Mouse (Mus musculus): ENCODE measurements around the gene Cbx2. TPM values are rescaled to one million over a fixed set of nuclear protein-coding genes. Genes with fewer than 3 reads are reported as not detected.
A peak's percentile ranks its signal among the peaks of the same experiment; 100 is the strongest.

The Cbx2 gene
- polyA plus RNA-seq, 1 experiment from 2014 or later, result 66.7 TPM

DNA sequence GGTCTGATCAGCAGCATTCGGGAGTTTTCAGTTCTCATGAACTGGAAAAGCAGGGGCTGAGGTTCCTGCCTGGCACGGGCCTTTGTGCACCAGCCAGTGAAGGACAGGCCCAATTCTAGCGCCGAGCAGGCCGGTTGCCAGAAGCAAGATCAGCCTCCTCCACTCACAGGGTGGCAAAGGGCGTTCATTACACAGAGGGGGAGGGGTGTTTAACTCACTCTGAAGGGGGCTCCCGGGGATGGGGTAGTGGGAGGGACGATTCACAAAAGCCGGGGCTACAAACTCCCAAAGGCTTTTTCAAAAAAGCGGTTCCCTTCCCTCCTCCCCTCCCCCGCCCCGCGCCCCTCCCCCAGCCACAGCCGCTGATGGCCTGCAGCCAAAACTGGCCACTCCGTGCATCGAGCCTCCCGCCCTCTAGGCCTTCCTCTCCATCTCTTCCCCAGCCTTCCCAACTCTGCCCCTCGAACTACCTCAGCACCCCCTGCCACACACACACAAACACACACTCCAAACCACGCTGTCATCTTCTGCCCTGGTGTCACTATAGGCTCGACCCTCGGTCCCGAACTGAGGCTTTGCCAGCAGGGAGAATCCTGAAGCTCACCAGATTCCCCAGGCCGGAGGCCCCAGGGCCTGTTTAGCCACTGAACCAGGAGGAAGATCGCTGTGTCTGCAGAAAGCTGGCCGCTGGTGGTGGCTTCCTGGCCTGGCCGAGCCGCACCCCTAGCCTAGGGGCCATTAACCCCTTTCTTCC lies 56.1 kb downstream of the Cbx2 start:
- H3K4me3 ChIP-seq, result peak overlapping the region; percentile 25
- H3K9ac ChIP-seq, result peak overlapping the region; percentile 57
- peaks cover 34% of the 10 kb centered on the region for H3K36me3 ChIP-seq
- WGBS, result 10% methylated on average over 24 of the region's 27 CpGs
- peak overlapping the region; percentile 52 for H3K4me2 ChIP-seq (replicated peaks)
- peaks cover 49% of the 10 kb centered on the region for H3K27me3 ChIP-seq
- peaks cover 60% of the 10 kb centered on the region for H3K4me1 ChIP-seq
- no peaks in the 10 kb centered on the region for H3K9me3 ChIP-seq
- peak overlapping the region; percentile 39; the same call in 1 of the 2 replicates for H3K27ac ChIP-seq
- ATAC-seq (ENCODE audit: low FRiP score, low read depth), result no peak

DNA sequence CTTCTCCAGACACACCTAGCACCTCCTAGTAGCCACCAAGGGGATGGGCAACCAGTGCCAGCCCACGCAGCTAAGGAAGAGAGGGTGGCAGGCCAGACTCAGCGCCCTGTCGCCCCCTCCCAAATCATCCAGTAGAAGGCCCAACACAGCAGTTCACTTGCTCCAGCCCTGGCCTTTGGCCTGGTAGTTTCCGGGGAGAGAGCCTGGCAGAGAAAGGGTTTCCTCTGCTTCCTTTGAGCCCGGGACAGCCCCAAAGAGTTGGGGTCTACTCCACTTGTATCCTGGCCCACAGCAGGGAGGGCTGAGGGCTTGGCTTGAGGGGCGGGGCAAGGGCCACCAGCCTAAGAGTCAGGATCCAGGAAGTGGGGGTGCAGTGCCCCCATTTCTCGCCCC lies 56.7 kb downstream of the Cbx2 start:
- H3K4me1 ChIP-seq, result peaks cover 60% of the 10 kb centered on the region
- peak overlapping the region; percentile 52 for H3K4me2 ChIP-seq (replicated peaks)
- H3K4me3 ChIP-seq, result peak overlapping the region; percentile 25
- ATAC-seq (ENCODE audit: low FRiP score, low read depth), result no peak
- WGBS, result 43% methylated on average over 7 of the region's 7 CpGs
- peaks cover 44% of the 10 kb centered on the region for H3K27me3 ChIP-seq
- H3K27ac ChIP-seq, result peak overlapping the region; percentile 39; the same call in 1 of the 2 replicates
- H3K9me3 ChIP-seq, result no peaks in the 10 kb centered on the region
- peak overlapping the region; percentile 57 for H3K9ac ChIP-seq
- H3K36me3 ChIP-seq, result peaks cover 34% of the 10 kb centered on the region

DNA sequence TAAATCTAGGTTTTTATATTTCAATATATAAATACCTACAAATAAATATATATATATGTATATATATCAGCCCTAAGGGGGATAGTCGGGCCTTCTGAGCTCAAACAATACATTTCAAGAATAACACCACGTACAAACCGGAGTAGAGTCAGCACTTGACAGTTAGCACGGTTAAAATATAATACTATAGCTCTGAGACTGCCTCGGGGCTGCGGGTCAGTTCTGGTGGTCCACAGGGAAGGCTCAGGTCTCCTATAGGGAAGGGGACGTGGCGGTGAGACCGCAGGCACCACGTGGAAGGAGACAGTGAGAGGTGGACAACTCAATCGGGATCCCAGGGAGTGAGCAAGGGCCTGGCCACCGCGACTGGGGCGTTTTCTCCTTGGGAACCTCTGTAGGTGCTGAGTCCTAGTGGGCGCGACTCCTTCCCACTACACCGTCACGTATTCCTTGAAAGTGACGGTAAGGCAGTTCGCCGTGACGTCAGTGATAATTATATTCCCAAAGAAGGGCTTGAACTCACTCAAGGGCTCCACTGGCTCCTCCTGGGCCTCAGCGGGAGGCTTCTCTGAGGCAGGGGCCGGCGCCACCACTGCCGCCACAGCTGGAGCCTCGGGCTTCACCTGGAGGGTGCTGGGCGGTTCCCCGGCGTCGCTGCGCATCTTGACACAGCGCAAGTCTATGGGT lies 57.8 kb downstream of the Cbx2 start:
- H3K36me3 ChIP-seq, result peaks cover 34% of the 10 kb centered on the region
- H3K9me3 ChIP-seq, result no peaks in the 10 kb centered on the region
- H3K4me3 ChIP-seq, result peak overlapping the region; percentile 25
- H3K4me2 ChIP-seq (replicated peaks), result peak overlapping the region; percentile 45
- peak overlapping the region; percentile 25; the same call in 1 of the 2 replicates for H3K9ac ChIP-seq
- 33% methylated on average over 33 of the region's 33 CpGs for WGBS
- no peak overlapping the region for H3K27ac ChIP-seq
- peaks cover 65% of the 10 kb centered on the region for H3K4me1 ChIP-seq
- ATAC-seq (ENCODE audit: low FRiP score, low read depth), result no peak
- peaks cover 44% of the 10 kb centered on the region for H3K27me3 ChIP-seq

Other genes starting within 250 kb of the Cbx2 start
- gene Rbfox3, start 111.4 kb upstream of the Cbx2 start, polyA plus RNA-seq (2015; fragmentation: Nextera tagmentation; extraction: Ambion mirVana), result 0.93 and 1.2 TPM in 2 replicates
- not detected in 2 replicates for gene Enpp7, start 34.8 kb upstream of the Cbx2 start, polyA plus RNA-seq (2015; fragmentation: Nextera tagmentation; extraction: Ambion mirVana)
- gene Cbx8, start 18.0 kb downstream of the Cbx2 start, polyA plus RNA-seq (2015; fragmentation: Nextera tagmentation; extraction: Ambion mirVana), result 9.4 and 10.6 TPM in 2 replicates
- gene Cbx4, start 63.3 kb downstream of the Cbx2 start, polyA plus RNA-seq (2015; fragmentation: Nextera tagmentation; extraction: Ambion mirVana), result 10.7 and 11.3 TPM in 2 replicates
- 25.1 and 27.2 TPM in 2 replicates for gene Tbc1d16, start 205.5 kb downstream of the Cbx2 start, polyA plus RNA-seq (2015; fragmentation: Nextera tagmentation; extraction: Ambion mirVana)
- 4.8 and 6.8 TPM in 2 replicates for gene Ccdc40, start 205.6 kb downstream of the Cbx2 start, polyA plus RNA-seq (2015; fragmentation: Nextera tagmentation; extraction: Ambion mirVana)
- 67.1 and 69.9 TPM in 2 replicates for gene Gaa, start 244.9 kb downstream of the Cbx2 start, polyA plus RNA-seq (2015; fragmentation: Nextera tagmentation; extraction: Ambion mirVana)